ENCODE assay signal across 22 mouse cellular contexts in the genomic region with DNA sequence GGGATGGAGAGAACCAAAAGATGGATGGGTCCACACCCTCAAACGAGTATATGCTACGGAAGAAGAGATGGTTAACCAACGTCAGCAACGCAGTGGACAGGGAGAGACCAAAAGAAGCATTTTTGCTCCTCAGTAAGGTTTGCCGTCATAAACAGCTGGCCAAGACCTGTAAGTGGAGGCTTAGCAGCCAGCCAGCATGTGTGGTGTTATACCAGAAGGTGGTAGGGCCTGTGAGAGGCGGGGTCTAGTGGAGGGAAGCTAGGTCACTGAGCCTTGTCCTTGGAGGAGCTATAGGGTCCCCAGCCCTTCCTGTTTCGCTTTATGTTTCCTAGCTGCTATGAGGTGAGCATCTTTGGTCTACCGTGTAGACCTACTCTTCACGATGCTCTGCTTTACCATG.
DNase-seq lines count a peak whose midpoint lies in the region; ATAC-seq lines count a peak whose summit lies in the region.
"Had no signal": no experiment of that assay in that cellular context is flagged by ENCODE, and none has a peak within 500 bp of the region (broad histone marks: within the 10 kb centered on the region; RNA-seq: fewer than 3 reads in every experiment).

No protein-coding gene starts in this region.

- no peaks in the 10 kb centered on the region for H3K9me3 ChIP-seq in intestine, embryonic 14.5 days (ENCODE audit: control insufficient read depth, low read length)
- no peaks in the 10 kb centered on the region for H3K9me3 ChIP-seq in intestine, embryonic 16.5 days (ENCODE audit: control insufficient read depth, low read length)
- no peaks in the 10 kb centered on the region for H3K9me3 ChIP-seq in embryonic facial prominence, embryonic 10.5 days
- H3K9me3 ChIP-seq: embryonic facial prominence, embryonic 13.5 days; forebrain, embryonic 12.5 days; forebrain, embryonic 15.5 days; hindbrain, embryonic 12.5 days; hindbrain, embryonic 15.5 days had no signal

- H3K4me1 ChIP-seq in intestine, embryonic 14.5 days (replicated peaks; ENCODE audit: control insufficient read depth, insufficient read depth, low read length), result peaks cover 9% of the 10 kb centered on the region; the same call in 1 of the 2 replicates
- 0 out of 2 replicates have a peak, but pooled peaks cover 4% of the 10 kb centered on the region for H3K4me1 ChIP-seq in intestine, embryonic 16.5 days (ENCODE audit: control insufficient read depth, insufficient read depth, low read length)
- H3K4me1 ChIP-seq in embryonic facial prominence, embryonic 10.5 days, result peaks cover 12% of the 10 kb centered on the region

- ATAC-seq in intestine, embryonic 14.5 days (replicated peaks; ENCODE audit: low FRiP score, low TSS enrichment, low read depth), result no peak
- ATAC-seq in intestine, embryonic 16.5 days, result no peak
- ATAC-seq: CD4-positive, CD25-positive, alpha-beta regulatory T cell, adult 4 months; forebrain, embryonic 15.5 days had no signal

- H3K27ac ChIP-seq in intestine, embryonic 14.5 days (ENCODE audit: low read depth), result no peak overlapping the region
- no peak overlapping the region for H3K27ac ChIP-seq in intestine, embryonic 16.5 days (ENCODE audit: low read length)
- no peak overlapping the region for H3K27ac ChIP-seq in embryonic facial prominence, embryonic 10.5 days (replicated peaks)
- H3K27ac ChIP-seq: embryonic facial prominence, embryonic 13.5 days; forebrain, embryonic 12.5 days; forebrain, embryonic 15.5 days; hindbrain, embryonic 12.5 days; hindbrain, embryonic 15.5 days had no signal

- WGBS in intestine, embryonic 14.5 days, result 93% methylated on average over 9 of the region's 9 CpGs
- WGBS in intestine, embryonic 16.5 days, result 90% methylated on average over 9 of the region's 9 CpGs
- WGBS in embryonic facial prominence, embryonic 10.5 days, result 93% methylated on average over 9 of the region's 9 CpGs

- no peaks in the 10 kb centered on the region for H3K27me3 ChIP-seq in intestine, embryonic 14.5 days (replicated peaks; ENCODE audit: control insufficient read depth, insufficient read depth, low read length)
- H3K27me3 ChIP-seq in intestine, embryonic 16.5 days (replicated peaks; ENCODE audit: control insufficient read depth, insufficient read depth, low read length), result no peaks in the 10 kb centered on the region
- H3K27me3 ChIP-seq in embryonic facial prominence, embryonic 10.5 days (replicated peaks; ENCODE audit: low read depth, poor library complexity, severe bottlenecking), result peaks cover 33% of the 10 kb centered on the region
- no peaks in the 10 kb centered on the region for H3K27me3 ChIP-seq in splenic B cell, adult 2 months (ENCODE audit: control insufficient read depth, insufficient read depth, low read length, poor library complexity, severe bottlenecking)
- H3K27me3 ChIP-seq: hindbrain, embryonic 12.5 days; hindbrain, embryonic 15.5 days had no signal

- H3K4me2 ChIP-seq in intestine, embryonic 14.5 days (ENCODE audit: low read length), result no peak overlapping the region
- no peak overlapping the region for H3K4me2 ChIP-seq in intestine, embryonic 16.5 days (ENCODE audit: low read depth, low read length)
- H3K4me2 ChIP-seq: embryonic facial prominence, embryonic 13.5 days; forebrain, embryonic 12.5 days; forebrain, embryonic 15.5 days; heart, embryonic 11.5 days; hindbrain, embryonic 12.5 days; hindbrain, embryonic 15.5 days had no signal

- no peaks in the 10 kb centered on the region for H3K36me3 ChIP-seq in intestine, embryonic 14.5 days (ENCODE audit: control insufficient read depth, insufficient read depth, low read length)
- H3K36me3 ChIP-seq in intestine, embryonic 16.5 days (ENCODE audit: control insufficient read depth, insufficient read depth, low read length), result no peaks in the 10 kb centered on the region
- no peaks in the 10 kb centered on the region for H3K36me3 ChIP-seq in embryonic facial prominence, embryonic 10.5 days (replicated peaks)
- H3K36me3 ChIP-seq in splenic B cell, adult 2 months (ENCODE audit: control insufficient read depth, insufficient read depth, low read length, poor library complexity, severe bottlenecking), result no peaks in the 10 kb centered on the region
- H3K36me3 ChIP-seq: embryonic facial prominence, embryonic 13.5 days; forebrain, embryonic 12.5 days; forebrain, embryonic 15.5 days; hindbrain, embryonic 12.5 days; hindbrain, embryonic 15.5 days had no signal

- H3K4me3 ChIP-seq in intestine, embryonic 14.5 days (ENCODE audit: low read depth, low read length), result no peak overlapping the region
- H3K4me3 ChIP-seq in intestine, embryonic 16.5 days (ENCODE audit: low read length), result no peak overlapping the region
- no peak overlapping the region for H3K4me3 ChIP-seq in embryonic facial prominence, embryonic 10.5 days
- H3K4me3 ChIP-seq: embryonic facial prominence, embryonic 13.5 days; erythroblast, embryonic 14.5 days; forebrain, embryonic 12.5 days; forebrain, embryonic 15.5 days; hindbrain, embryonic 12.5 days; hindbrain, embryonic 15.5 days had no signal

- no peak overlapping the region for H3K9ac ChIP-seq in intestine, embryonic 14.5 days (ENCODE audit: low read length)
- H3K9ac ChIP-seq in intestine, embryonic 16.5 days (ENCODE audit: low read depth, low read length), result no peak overlapping the region
- H3K9ac ChIP-seq: embryonic facial prominence, embryonic 13.5 days; forebrain, embryonic 12.5 days; forebrain, embryonic 15.5 days; hindbrain, embryonic 12.5 days; hindbrain, embryonic 15.5 days had no signal

- peak; percentile 34 for DNase-seq in intestine, embryonic 14.5 days (ENCODE audit: low spot score)
- peak; percentile 50 to 60 for DNase-seq in spleen, postnatal 36 days (ENCODE audit: low spot score in 2 of 2)
- no peak for DNase-seq in spleen, adult 12 weeks (ENCODE audit: low spot score)
- peak; percentile 6 for DNase-seq in embryonic facial prominence, embryonic 10.5 days (ENCODE audit: low spot score)
- DNase-seq in splenic B cell, adult 2 months (ENCODE audit: low read depth, low spot score), result peak; percentile 64
- no peak for DNase-seq in right cerebral cortex, postnatal 4 days
- DNase-seq: adrenal gland, adult 2 months; adrenal gland, postnatal 14 days; cerebellum, adult 11 months; cerebellum, adult 2 months; cerebellum, adult 9-11 months; cerebellum, postnatal 25 days; gastrocnemius, postnatal 25 days had no signal

Comparison
In these comparisons a context has a peak if more than half of its experiments do, and no peak if none do; other contexts are left out.
1. DNase-seq: peak in intestine, embryonic 14.5 days (single experiment), spleen, postnatal 36 days (2 of 2), embryonic facial prominence, embryonic 10.5 days (single experiment) and splenic B cell, adult 2 months (single experiment); none in spleen, adult 12 weeks (single experiment) and right cerebral cortex, postnatal 4 days (single experiment).